11 mouse cellular contexts compared by ENCODE assay signal in the genomic region with DNA sequence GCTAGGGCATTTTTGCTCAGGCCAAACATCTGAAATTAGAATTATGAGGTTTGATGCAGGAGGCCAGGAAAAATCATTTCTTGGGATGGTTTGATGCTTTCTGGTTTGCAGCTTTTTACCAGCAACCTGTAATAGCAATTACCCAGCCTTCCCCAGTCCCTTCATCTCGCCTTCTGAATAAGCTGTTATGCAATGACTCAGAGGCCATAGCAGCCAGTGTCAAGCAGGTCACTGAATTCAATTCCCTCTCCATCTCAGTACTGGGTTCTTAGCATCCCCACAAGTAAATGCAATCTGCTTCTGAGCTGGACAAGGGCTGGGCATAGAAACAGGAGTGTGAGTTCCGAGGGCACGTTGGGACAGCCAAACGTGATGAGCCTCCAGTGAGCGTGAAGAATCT.
"Had no signal": no experiment of that assay in that cellular context is flagged by ENCODE, and none has a peak within 500 bp of the region (broad histone marks: within the 10 kb centered on the region; RNA-seq: fewer than 3 reads in every experiment).

No protein-coding gene starts in this region.

- H3K27ac ChIP-seq: limb, embryonic 13.5 days; liver, embryonic 14.5 days; midbrain, embryonic 13.5 days; neural tube, embryonic 15.5 days; stomach, postnatal 0 days had no signal

- DNase-seq: kidney, postnatal 36 days; layer of hippocampus, adult 9-11 months; layer of hippocampus, postnatal 36 days; lung, adult 18-20 months; lung, postnatal 36 days; thymus, postnatal 14 days had no signal

- H3K4me1 ChIP-seq: midbrain, embryonic 13.5 days; neural tube, embryonic 15.5 days had no signal

- H3K36me3 ChIP-seq: limb, embryonic 13.5 days; midbrain, embryonic 13.5 days; neural tube, embryonic 15.5 days had no signal

- H3K4me2 ChIP-seq: limb, embryonic 13.5 days; midbrain, embryonic 13.5 days; neural tube, embryonic 15.5 days had no signal

- H3K27me3 ChIP-seq: limb, embryonic 13.5 days; midbrain, embryonic 13.5 days; neural tube, embryonic 15.5 days had no signal

- H3K4me3 ChIP-seq: limb, embryonic 13.5 days; midbrain, embryonic 13.5 days; neural tube, embryonic 15.5 days had no signal
